Mouse (Mus musculus) spleen, postnatal 36 days (tissue): ENCODE data around the gene Lmo1.
"Not testable (repeated sequence)": the region's sequence is repeated elsewhere in the genome, so short reads cannot be mapped to it uniquely, and the experiment has no call there.

Source experiments
- DNase-seq, 2 experiments: peaks; one replicate each; pipeline ENCODE4 v3.0.0; 2022; ENCODE audit warnings: low spot score in 2 of 2, mixed read lengths in 1 of 2

The Lmo1 gene

DNA sequence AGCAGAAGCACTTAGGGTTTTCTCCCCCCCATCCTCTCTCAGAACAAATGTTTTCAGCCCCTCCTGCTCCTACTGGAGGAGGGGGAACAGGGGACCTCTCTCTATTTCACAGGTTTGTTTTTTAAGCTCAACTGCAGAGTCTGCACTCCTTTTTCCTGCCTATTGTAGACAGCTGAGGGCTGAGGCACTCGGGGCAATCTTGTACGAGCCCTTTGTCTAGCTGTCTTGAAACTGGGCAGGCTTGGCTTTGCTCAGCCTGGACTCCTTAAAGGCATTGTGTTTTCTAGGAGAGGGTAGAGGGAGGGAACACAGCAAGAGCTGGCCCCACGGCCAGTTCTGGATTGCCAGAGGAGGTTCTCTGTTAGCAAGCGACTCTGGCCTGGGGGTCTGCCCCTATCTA is 59.5 kb downstream of the Lmo1 start:
- DNase-seq, result not testable (repeated sequence)

GRCm38 (mm10) chr7:109114950-109115349 is 60.1 kb downstream of the Lmo1 start:
- DNase-seq, result peak; percentile 57 to 72

- peak; percentile 24 to 56 for DNase-seq
These were observed 64.0 kb downstream of the Lmo1 start for GRCm38 (mm10) chr7:109111000-109111399.

DNA sequence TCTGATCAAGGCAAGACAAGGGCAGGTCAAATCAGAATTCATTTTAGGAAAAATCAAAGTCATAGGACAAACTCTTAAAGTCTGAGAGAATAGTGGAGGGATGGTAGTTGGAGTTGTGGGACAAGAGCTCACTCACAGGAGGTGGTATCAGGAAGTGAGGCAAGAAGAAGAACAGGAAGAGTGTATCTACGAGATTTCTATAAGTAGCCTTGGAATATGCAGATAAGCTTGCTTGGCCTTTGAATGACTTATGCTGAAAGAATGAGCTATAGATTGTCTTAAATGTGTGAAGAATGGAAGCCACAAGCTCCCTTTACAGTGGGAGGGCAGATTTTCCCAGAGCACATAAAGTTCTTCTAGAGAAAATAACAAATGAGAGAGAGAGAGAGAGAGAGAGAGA is 70.1 kb downstream of the Lmo1 start:
- no peak for DNase-seq

GRCm38 (mm10) chr7:109101167-109101566 is 73.8 kb downstream of the Lmo1 start:
- DNase-seq, result no peak

- no peak for DNase-seq
These were observed 76.6 kb downstream of the Lmo1 start for GRCm38 (mm10) chr7:109098145-109099018.

DNA sequence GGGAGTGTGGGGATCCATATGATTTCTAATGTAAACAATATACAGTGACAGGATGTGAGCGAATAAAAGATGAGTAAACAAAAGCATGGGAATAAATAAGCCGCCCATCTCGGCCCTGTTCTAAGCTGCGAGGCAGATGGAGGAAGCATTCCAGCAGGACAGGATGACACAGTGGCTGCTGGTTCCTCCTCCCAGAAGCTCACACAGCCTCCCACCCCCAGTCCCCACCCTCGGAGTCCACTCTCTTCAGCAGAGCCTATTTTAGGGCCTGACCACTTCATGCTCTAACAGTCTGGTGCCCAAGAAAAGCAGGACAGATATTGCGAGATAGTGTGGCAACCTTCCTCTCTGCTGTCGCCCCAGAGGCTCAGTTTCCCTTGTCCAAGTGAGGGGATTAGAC is 77.8 kb downstream of the Lmo1 start:
- DNase-seq, result no peak

DNA sequence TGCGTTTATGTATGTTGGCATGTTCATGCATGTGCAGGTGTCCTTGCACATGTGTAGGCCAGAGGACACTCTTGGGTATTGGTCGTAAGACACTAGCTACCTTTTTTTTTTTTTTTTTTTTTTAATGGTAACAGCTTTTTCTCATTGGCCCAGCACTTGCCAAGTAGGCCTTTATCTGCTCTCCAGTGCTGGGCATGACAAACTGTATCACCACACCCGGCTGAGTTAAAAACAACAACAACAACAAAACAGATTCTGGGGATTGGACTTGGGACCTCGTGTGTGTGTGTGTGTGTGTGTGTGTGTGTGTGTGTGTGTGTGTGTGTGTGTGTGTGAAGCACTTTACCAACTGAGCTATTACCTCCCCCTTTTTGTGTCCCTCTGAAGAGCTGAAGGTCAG is 78.4 kb downstream of the Lmo1 start:
- DNase-seq, result no peak

DNA sequence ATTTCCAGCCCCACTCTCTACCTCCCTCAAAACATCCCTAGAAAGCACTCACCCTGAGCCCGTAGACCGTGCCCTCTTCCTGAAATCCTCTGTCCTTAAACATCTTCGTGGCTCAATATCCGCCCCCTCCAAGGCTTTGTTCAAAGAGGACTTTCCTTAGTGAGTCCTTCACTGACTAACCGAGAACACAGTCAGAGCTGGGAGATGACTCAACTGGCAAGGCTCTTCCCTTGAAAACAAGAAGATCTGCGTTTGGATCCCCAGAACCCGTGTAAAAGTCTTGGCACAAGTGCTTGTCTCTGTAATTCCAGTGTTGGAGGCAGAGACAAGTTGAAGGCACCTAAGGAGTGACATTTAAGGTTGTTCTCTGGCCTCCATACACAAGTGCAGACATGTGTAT is 80.7 kb downstream of the Lmo1 start:
- DNase-seq, result no peak

DNA sequence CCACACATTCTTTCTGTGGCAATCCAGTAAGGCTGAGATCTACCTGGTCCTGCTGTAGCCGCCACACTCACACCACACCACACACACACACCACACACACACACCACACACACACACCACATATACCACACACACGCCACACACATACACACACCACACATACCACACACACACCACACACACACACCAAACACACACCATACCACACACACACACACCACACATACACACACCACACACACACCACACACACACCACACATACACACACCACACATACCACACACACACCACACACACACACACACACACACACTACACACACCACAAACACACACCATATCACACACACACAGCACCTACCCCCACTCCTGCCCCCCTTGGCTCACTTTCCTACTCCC is 83.7 kb downstream of the Lmo1 start:
- DNase-seq, result not testable (repeated sequence)
